Mouse (Mus musculus) gastrocnemius, adult 18-20 months (tissue): ENCODE data around the gene Olfr625-ps1. TPM values are rescaled to one million over a fixed set of nuclear protein-coding genes. Genes with fewer than 3 reads are reported as not detected.
"Not testable (repeated sequence)": the region's sequence is repeated elsewhere in the genome, so short reads cannot be mapped to it uniquely, and the experiment has no call there.

ENCODE experiments used
- DNase-seq: peaks from one replicate; pipeline ENCODE4 v3.0.0; 2021; ENCODE audit warnings: low spot score
- long read RNA-seq, 2 experiments: library from polyadenylated mRNA; stranded (forward); transcript quantifications; one replicate each; pipeline ENCODE4 v2.0.0; 2021
- total RNA-seq, 2 experiments: library from RNA; stranded (reverse); gene quantifications; 2 replicates each; pipeline ENCODE4 v1.2.3; 2021

The Olfr625-ps1 gene
- not detected for total RNA-seq
- long read RNA-seq, experiment 1, result 0 reads
- long read RNA-seq, experiment 2, result 0 reads

- DNase-seq, result no peak
Measured at GRCm38 (mm10) chr7:103682420-103682819, at the start of gene Olfr625-ps1. TSS of gene Olfr625-ps1 (plus strand) at chr7:103682720.

GRCm38 (mm10) chr7:103636795-103637194 is 45.7 kb upstream of the Olfr625-ps1 start:
- DNase-seq, result no peak

GRCm38 (mm10) chr7:103642602-103643001 is 39.9 kb upstream of the Olfr625-ps1 start, which contains the start of gene Olfr622:
TSS of gene Olfr622 (minus strand) at chr7:103642702.
- DNase-seq, result no peak

- no peak for DNase-seq
Measured at GRCm38 (mm10) chr7:103644070-103644469, 38.5 kb upstream of the Olfr625-ps1 start.

- no peak for DNase-seq
Measured at GRCm38 (mm10) chr7:103663598-103663997, 18.9 kb upstream of the Olfr625-ps1 start, which contains the start of gene Olfr623. TSS of gene Olfr623 (minus strand) at chr7:103663698.

- DNase-seq, result no peak
Measured at GRCm38 (mm10) chr7:103671091-103671490, 11.4 kb upstream of the Olfr625-ps1 start, which contains the start of gene Olfr624. TSS of gene Olfr624 (minus strand) at chr7:103671191.

- no peak for DNase-seq
Measured at GRCm38 (mm10) chr7:103699469-103699868, 16.9 kb downstream of the Olfr625-ps1 start.

- DNase-seq, result no peak
Measured at GRCm38 (mm10) chr7:103712024-103712423, 29.5 kb downstream of the Olfr625-ps1 start.

- no peak for DNase-seq
Measured at GRCm38 (mm10) chr7:103714371-103714770, 31.9 kb downstream of the Olfr625-ps1 start, which contains the start of gene Olfr243. TSS of gene Olfr243 (plus strand) at chr7:103714671.

GRCm38 (mm10) chr7:103716398-103716797 is 33.9 kb downstream of the Olfr625-ps1 start:
- not testable (repeated sequence) for DNase-seq

GRCm38 (mm10) chr7:103730074-103730473 is 47.6 kb downstream of the Olfr625-ps1 start, which contains the start of gene Olfr628:
TSS of gene Olfr628 (plus strand) at chr7:103730374.
- no peak for DNase-seq

Other genes starting within 250 kb of the Olfr625-ps1 start
- gene Olfr605, start 237.3 kb upstream of the Olfr625-ps1 start, total RNA-seq, result not detected
- gene Olfr606, start 233.7 kb upstream of the Olfr625-ps1 start, total RNA-seq, result not detected
- not detected for gene Olfr607, start 218.6 kb upstream of the Olfr625-ps1 start, total RNA-seq
- gene Olfr608, start 212.8 kb upstream of the Olfr625-ps1 start, total RNA-seq, result not detected
- gene Olfr609, start 184.7 kb upstream of the Olfr625-ps1 start, total RNA-seq, result not detected
- not detected for gene Olfr610, start 170.6 kb upstream of the Olfr625-ps1 start, total RNA-seq
- gene Olfr611, start 161.9 kb upstream of the Olfr625-ps1 start, total RNA-seq, result not detected
- gene Olfr612, start 140.0 kb upstream of the Olfr625-ps1 start, total RNA-seq, result not detected
- not detected for gene Olfr613, start 134.6 kb upstream of the Olfr625-ps1 start, total RNA-seq
- not detected for gene Olfr615, start 126.6 kb upstream of the Olfr625-ps1 start, total RNA-seq
- not detected for gene Olfr616, start 113.6 kb upstream of the Olfr625-ps1 start, total RNA-seq
- gene Olfr617, start 109.7 kb upstream of the Olfr625-ps1 start, total RNA-seq, result not detected
- not detected for gene Olfr618, start 92.6 kb upstream of the Olfr625-ps1 start, total RNA-seq
- not detected for gene Olfr619, start 82.1 kb upstream of the Olfr625-ps1 start, total RNA-seq
- not detected for gene Olfr620, start 70.2 kb upstream of the Olfr625-ps1 start, total RNA-seq
- gene Olfr622, start 40.0 kb upstream of the Olfr625-ps1 start, total RNA-seq, result not detected
- not detected for gene Olfr623, start 19.0 kb upstream of the Olfr625-ps1 start, total RNA-seq
- not detected for gene Olfr624, start 11.5 kb upstream of the Olfr625-ps1 start, total RNA-seq
- not detected for gene Olfr243, start 32.0 kb downstream of the Olfr625-ps1 start, total RNA-seq
- gene Olfr628, start 47.7 kb downstream of the Olfr625-ps1 start, total RNA-seq, result not detected
- not detected for gene Olfr629, start 62.2 kb downstream of the Olfr625-ps1 start, total RNA-seq
- not detected for gene Olfr630, start 74.6 kb downstream of the Olfr625-ps1 start, total RNA-seq
- not detected for gene Olfr69, start 88.9 kb downstream of the Olfr625-ps1 start, total RNA-seq
- gene Olfr68, start 97.0 kb downstream of the Olfr625-ps1 start, total RNA-seq, result not detected
- gene Olfr67, start 109.1 kb downstream of the Olfr625-ps1 start, total RNA-seq, result not detected
- gene Hbb-bt, start 131.3 kb downstream of the Olfr625-ps1 start, total RNA-seq, result 10 to 100 TPM; 28.0 to 32.7 TPM
- gene Hbb-bs, start 145.4 kb downstream of the Olfr625-ps1 start, total RNA-seq, result 100 to 1,000 TPM; 317 to 407 TPM
- gene Hbb-bh2, start 157.8 kb downstream of the Olfr625-ps1 start, total RNA-seq, result not detected
- not detected for gene Hbb-bh1, start 160.4 kb downstream of the Olfr625-ps1 start, total RNA-seq
- gene Hbb-y, start 170.5 kb downstream of the Olfr625-ps1 start, total RNA-seq, result not detected
- gene Olfr66, start 203.5 kb downstream of the Olfr625-ps1 start, total RNA-seq, result not detected
- not detected for gene Olfr64, start 211.8 kb downstream of the Olfr625-ps1 start, total RNA-seq
- gene Olfr65, start 220.8 kb downstream of the Olfr625-ps1 start, total RNA-seq, result not detected
- not detected for gene Olfr631, start 246.1 kb downstream of the Olfr625-ps1 start, total RNA-seq